Mouse (Mus musculus) hindbrain, embryonic 14.5 days (tissue): ENCODE measurements around the gene Cyth2. TPM values are rescaled to one million over a fixed set of nuclear protein-coding genes. Genes with fewer than 3 reads are reported as not detected.
A peak's percentile ranks its signal among the peaks of the same experiment; 100 is the strongest.

ENCODE experiments used
- ATAC-seq: fragments of 200-750 bp; cut with Nextera tagmentation; 2 replicates; pipeline ENCODE4 v1.8.0; 2017; ENCODE audit warnings: moderate number of reproducible peaks, mild to moderate bottlenecking, moderate TSS enrichment, moderate library complexity; ENCODE audit not compliant: low FRiP score
- DNase-seq: peaks from one replicate; pipeline ENCODE4 v3.0.0-alpha.2; 2015; ENCODE audit warnings: low spot score
- H3K27ac ChIP-seq: fragments of 300-500 bp; sonication (generic); 2 replicates; pipeline ENCODE4 v1.5.1; 2014; ENCODE audit warnings: mild to moderate bottlenecking, moderate library complexity
- H3K27me3 ChIP-seq: fragments of 300-500 bp; sonication (generic); 2 replicates; pipeline ENCODE4 v1.6.1; 2014; ENCODE audit warnings: mild to moderate bottlenecking, low read length, mixed read lengths; ENCODE audit not compliant: control insufficient read depth, insufficient read depth
- H3K36me3 ChIP-seq: fragments of 300-500 bp; sonication (generic); replicated peaks from 2 replicates; pipeline ENCODE4 v1.6.1; 2014; ENCODE audit not compliant: control insufficient read depth, insufficient read depth
- H3K4me1 ChIP-seq: fragments of 300-500 bp; sonication (generic); replicated peaks from 2 replicates; pipeline ENCODE4 v1.6.1; 2014; ENCODE audit warnings: antibody characterized with exemption, low read length, mixed read lengths; ENCODE audit not compliant: control insufficient read depth, insufficient read depth
- H3K4me2 ChIP-seq: fragments of 300-500 bp; sonication (generic); replicated peaks from 2 replicates; pipeline ENCODE4 v1.6.1; 2014; ENCODE audit warnings: mild to moderate bottlenecking, moderate library complexity
- H3K4me3 ChIP-seq: fragments of 300-500 bp; sonication (generic); replicated peaks from 2 replicates; pipeline ENCODE4 v1.5.1; 2014; ENCODE audit warnings: mild to moderate bottlenecking, low read length
- H3K9ac ChIP-seq: fragments of 300-500 bp; sonication (generic); 2 replicates; pipeline ENCODE4 v1.6.1; 2014
- H3K9me3 ChIP-seq: fragments of 300-500 bp; sonication (generic); 2 replicates; pipeline ENCODE4 v1.6.1; 2016; ENCODE audit warnings: low read length; ENCODE audit not compliant: control insufficient read depth
- WGBS: fragments of 180-500 bp; shearing (Covaris S2); extraction: QIAGEN DNeasy Blood & Tissue Kit; methylation state at CpG from one replicate; pipeline ENCODE4 v1.1.7; 2014; 5-methylcytosine and 5-hydroxymethylcytosine counted together
- polyA plus RNA-seq: library from polyadenylated mRNA; unstranded; fragments of >200 nt; fragmentation: Nextera tagmentation; extraction: Ambion mirVana; gene quantifications from 2 replicates; pipeline ENCODE4 v1.2.1, GENCODE M21; 2014

Gene Cyth2
- polyA plus RNA-seq, 1 experiment from 2014 or later: 237 TPM

DNA sequence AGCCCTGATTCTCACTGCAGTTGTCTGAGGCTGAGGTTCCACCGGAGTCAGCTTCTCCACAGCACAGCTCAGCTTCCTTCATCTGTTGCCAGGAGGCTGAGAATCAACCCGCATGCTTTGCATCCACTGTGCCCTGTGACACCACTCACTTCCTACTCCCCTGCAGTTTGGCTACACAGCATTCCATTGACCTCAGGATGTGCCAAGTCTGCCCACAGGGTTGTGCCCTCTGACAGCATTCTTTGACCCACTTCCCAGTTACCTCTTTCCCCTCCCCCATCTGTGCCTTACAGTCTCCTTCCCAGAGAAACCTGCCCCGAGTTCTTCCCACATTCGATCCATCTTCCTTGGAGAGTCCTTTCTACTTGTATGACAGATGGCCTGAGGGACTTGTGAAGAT lies 32.1 kb downstream of the Cyth2 start:
- Histone ChIP-seq H3K27me3 (no peaks in the 10 kb centered on the region; the same call in 1 of the 2 replicates), H3K9me3 (no peaks in the 10 kb centered on the region), H3K4me3 (no peak overlapping the region), H3K4me2 (no peak overlapping the region), H3K9ac (no peak overlapping the region), H3K36me3 (peaks cover 1% of the 10 kb centered on the region), H3K27ac (no peak overlapping the region), H3K4me1 (peaks cover 15% of the 10 kb centered on the region)
- ATAC-seq: no peak
- 70% methylated on average over 4 of the region's 4 CpGs for WGBS
- DNase-seq: no peak

DNA sequence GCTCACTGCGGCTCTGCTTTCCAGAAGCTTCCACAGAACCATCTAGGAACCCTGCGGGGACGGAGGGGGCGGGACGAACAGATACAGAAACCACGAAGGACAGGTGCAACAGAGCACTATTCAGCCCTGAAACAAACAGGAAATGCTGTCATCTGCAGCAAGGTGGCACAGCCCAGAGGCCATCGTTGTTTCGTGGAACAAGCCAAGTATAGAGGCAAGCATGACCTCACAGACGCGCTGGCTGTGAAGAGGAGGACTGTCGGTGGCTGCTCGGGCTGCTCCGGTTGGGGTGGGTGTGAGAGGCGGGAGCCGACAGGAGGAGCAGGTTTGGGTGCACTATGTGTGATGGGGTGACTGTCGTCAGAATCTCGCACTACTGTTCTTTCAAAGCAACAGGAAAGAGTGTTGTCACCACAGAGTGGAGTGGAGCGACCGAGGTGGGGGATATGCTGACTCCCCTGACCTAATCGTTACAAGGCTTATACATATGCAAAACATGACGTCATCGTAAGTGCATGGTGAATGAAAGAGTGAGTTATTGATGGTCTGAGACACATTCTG lies 35.2 kb downstream of the Cyth2 start:
- no peaks in the 10 kb centered on the region; the same call in 1 of the 2 replicates for H3K27me3 ChIP-seq
- DNase-seq (no peak), ATAC-seq (no peak)
- no peaks in the 10 kb centered on the region for H3K36me3 ChIP-seq
- no peak overlapping the region for H3K27ac ChIP-seq
- H3K4me2 ChIP-seq: peak overlapping the region; percentile 22
- H3K4me1 ChIP-seq: 0 out of 2 replicates have a peak, but pooled peaks cover 3% of the 10 kb centered on the region
- no peak overlapping the region for H3K4me3 ChIP-seq
- no peaks in the 10 kb centered on the region for H3K9me3 ChIP-seq
- WGBS: 22% methylated on average over 22 of the region's 22 CpGs
- no peak overlapping the region for H3K9ac ChIP-seq

DNA sequence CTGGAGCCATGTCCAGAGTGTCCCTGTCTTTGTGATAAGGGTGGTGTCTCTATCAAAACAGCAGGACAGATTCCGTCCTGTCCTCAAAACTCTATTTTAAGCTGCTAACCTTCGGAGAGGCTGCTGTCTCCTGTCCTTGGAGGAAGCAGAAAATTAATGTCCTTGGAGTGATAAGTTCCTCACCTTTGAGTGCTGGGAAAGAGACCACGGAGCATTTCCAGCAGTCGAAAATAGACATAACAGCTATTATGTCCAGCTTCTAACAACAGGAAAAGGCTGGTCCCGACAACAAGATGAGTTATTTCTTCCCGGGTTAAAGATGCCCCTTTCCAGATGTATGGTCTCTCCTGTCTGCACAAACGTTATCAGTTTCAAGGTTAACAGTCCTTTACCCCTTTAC lies 39.1 kb downstream of the Cyth2 start:
- H3K9me3 ChIP-seq: no peaks in the 10 kb centered on the region
- no peaks in the 10 kb centered on the region for H3K4me1 ChIP-seq
- ATAC-seq: no peak
- no peak overlapping the region for H3K9ac ChIP-seq
- H3K36me3 ChIP-seq: no peaks in the 10 kb centered on the region
- no peak overlapping the region for H3K27ac ChIP-seq
- DNase-seq: no peak
- H3K27me3 ChIP-seq: no peaks in the 10 kb centered on the region; the same call in 1 of the 2 replicates
- WGBS: 89% methylated on average over 7 of the region's 7 CpGs
- no peak overlapping the region for H3K4me3 ChIP-seq
- H3K4me2 ChIP-seq: no peak overlapping the region

DNA sequence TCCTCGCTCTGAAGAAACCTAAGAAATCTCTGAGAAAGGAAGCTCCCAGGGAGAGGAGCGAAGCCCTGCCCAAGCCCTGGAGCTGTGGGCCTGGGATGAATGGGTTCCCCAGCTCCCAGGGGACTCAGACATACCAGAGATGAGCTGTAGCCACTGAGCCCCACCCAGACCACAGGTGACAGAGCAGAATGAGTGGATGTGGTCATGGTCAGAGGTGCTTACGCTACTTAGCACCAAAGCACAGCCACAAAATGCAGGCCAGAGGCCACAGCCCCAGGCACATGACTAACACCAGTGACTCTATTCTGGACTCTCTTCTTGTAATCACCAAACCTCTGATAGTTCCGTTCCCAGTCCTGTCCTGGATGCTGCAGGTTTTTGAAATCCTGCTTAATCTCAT lies 43.3 kb downstream of the Cyth2 start:
- Histone ChIP-seq H3K9me3 (no peaks in the 10 kb centered on the region), H3K4me1 (no peaks in the 10 kb centered on the region), H3K27ac (no peak overlapping the region), H3K4me2 (no peak overlapping the region), H3K4me3 (no peak overlapping the region), H3K27me3 (no peaks in the 10 kb centered on the region), H3K9ac (no peak overlapping the region), H3K36me3 (no peaks in the 10 kb centered on the region)
- WGBS: 73% methylated on average over 4 of the region's 4 CpGs
- DNase-seq (no peak), ATAC-seq (no peak)

DNA sequence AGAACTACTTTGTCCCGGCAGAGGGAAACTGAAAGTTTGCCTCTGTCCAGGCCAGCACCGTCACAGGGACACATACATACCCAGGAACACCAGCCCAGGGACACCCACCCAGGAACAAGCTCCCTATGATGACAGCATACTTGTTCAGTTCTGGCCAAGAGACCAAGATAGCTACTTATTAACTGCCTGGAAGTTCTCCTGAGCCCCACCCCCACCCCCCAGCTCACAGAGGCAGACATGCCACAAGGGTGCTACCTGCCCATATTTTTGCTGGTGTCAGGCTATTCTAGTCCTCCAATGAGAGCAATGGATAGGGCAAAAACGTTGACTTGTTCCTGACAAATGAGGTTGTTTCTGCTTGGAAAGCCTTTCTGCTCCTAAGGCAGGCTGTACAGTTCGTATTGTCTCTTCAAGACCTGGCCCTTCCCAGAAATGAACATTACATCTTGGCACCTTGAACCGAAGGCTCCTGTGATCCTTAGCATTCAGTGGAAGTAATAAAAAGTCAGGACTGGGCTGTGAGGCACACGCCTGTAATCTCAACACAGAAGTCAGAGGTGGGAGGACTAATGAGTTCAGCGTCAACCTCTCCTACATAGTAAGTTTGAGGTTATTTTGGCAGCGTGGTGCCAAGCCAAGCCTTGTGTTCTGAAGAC lies 43.8 kb downstream of the Cyth2 start:
- no peaks in the 10 kb centered on the region for H3K9me3 ChIP-seq
- no peaks in the 10 kb centered on the region for H3K36me3 ChIP-seq
- DNase-seq (no peak), ATAC-seq (no peak)
- H3K4me3 ChIP-seq: no peak overlapping the region
- no peak overlapping the region for H3K27ac ChIP-seq
- no peaks in the 10 kb centered on the region for H3K27me3 ChIP-seq
- H3K4me1 ChIP-seq: no peaks in the 10 kb centered on the region
- 76% methylated on average over 8 of the region's 8 CpGs for WGBS
- H3K4me2 ChIP-seq: no peak overlapping the region
- H3K9ac ChIP-seq: no peak overlapping the region

DNA sequence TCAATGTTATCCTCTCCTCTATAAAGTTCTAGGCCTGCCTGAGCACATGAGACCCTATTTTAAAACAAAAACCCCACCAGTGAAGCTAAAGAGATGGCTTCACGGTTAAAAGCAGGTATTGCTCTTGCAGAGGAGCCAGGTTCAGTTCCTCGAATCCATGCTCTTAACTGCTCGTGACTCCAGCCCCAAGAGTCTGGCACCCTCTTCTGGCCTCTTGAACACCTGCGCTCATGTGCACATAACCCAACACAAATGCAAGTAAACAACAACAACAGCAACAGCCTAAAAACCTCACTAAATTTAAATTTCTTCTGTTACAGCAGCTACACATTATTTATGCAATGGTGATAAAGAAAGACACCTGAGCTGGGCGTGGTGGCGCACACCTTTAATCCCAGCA lies 46.9 kb downstream of the Cyth2 start:
- Histone ChIP-seq H3K4me1 (no peaks in the 10 kb centered on the region), H3K36me3 (no peaks in the 10 kb centered on the region), H3K4me3 (no peak overlapping the region), H3K27ac (no peak overlapping the region), H3K9ac (no peak overlapping the region), H3K4me2 (no peak overlapping the region), H3K27me3 (no peaks in the 10 kb centered on the region), H3K9me3 (no peaks in the 10 kb centered on the region)
- no peak for ATAC-seq
- 92% methylated on average over 6 of the region's 6 CpGs for WGBS
- DNase-seq: no peak

DNA sequence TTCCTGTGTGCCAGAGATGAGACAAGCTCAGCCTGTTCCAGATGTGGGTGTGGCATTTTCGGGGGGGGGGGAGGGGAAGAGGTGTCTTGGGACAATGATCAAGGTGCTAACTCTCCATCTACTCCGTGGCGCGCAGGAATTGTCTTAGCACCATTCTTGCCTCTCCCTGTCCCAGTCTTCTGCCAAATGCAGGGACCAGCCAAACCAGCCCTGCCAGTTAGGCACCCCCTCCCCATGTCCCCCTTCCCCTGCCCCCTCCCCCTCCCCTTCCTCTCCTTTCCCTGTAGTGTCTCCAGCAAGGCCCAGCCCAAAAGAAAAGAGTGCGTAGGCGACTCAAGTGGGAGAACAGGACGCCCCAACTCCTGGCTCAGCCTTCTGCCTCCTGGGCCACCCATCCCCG lies 47.6 kb downstream of the Cyth2 start:
- no peak overlapping the region for H3K9ac ChIP-seq
- DNase-seq: no peak
- H3K4me1 ChIP-seq: no peaks in the 10 kb centered on the region
- H3K36me3 ChIP-seq: no peaks in the 10 kb centered on the region
- no peak overlapping the region for H3K4me2 ChIP-seq
- H3K27me3 ChIP-seq: no peaks in the 10 kb centered on the region
- no peak for ATAC-seq
- WGBS: 66% methylated on average over 5 of the region's 8 CpGs
- no peak overlapping the region for H3K4me3 ChIP-seq
- no peak overlapping the region for H3K27ac ChIP-seq
- H3K9me3 ChIP-seq: no peaks in the 10 kb centered on the region

DNA sequence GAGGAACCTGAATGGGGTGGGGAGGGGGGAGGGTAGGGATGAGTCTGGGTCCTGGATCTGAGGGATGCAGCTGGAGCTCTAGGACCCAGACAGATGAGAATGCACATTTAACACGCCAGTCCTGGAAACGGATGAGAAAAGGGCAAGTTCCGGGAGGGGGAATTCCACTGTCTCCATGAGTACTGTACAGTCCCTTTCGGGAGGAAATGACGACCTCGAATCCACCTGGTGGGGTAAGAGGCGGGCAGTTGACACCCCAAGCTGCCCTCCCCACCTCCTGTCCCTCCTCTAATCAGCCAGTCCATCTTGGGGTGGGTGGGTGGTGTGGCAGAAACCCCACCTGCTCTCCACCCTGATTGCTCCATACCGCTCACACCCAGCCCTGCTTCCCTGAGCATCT lies 48.4 kb downstream of the Cyth2 start:
- no peaks in the 10 kb centered on the region for H3K36me3 ChIP-seq
- DNase-seq (no peak), ATAC-seq (no peak)
- no peaks in the 10 kb centered on the region for H3K27me3 ChIP-seq
- H3K4me2 ChIP-seq: no peak overlapping the region
- 64% methylated on average over 8 of the region's 8 CpGs for WGBS
- no peaks in the 10 kb centered on the region for H3K4me1 ChIP-seq
- H3K9me3 ChIP-seq: no peaks in the 10 kb centered on the region
- H3K27ac ChIP-seq: no peak overlapping the region
- H3K4me3 ChIP-seq: no peak overlapping the region
- no peak overlapping the region for H3K9ac ChIP-seq

DNA sequence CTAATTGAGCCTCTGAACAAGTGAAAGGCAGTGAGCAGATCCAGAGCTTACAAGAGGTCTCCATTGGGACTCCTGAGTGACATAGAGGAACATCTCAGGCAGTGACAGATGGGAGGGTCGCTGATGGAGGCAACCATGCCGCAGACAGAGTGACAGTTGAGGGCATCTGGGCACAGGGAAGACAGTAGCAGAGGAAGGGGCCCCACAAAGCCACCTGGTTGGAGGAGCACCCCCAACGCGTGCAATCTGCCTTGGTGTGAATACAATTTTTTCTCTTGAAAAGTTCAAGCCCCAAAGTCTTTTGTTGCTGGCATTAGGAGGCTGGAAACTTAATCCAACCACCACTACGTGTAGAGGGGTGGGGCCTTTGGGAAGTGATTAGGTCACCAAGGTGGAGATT lies 54.2 kb downstream of the Cyth2 start:
- ATAC-seq (no peak), DNase-seq (no peak)
- H3K4me3 ChIP-seq: no peak overlapping the region
- peaks cover 6% of the 10 kb centered on the region; the same call in 1 of the 2 replicates for H3K4me1 ChIP-seq
- WGBS: 55% methylated on average over 5 of the region's 5 CpGs
- H3K9me3 ChIP-seq: no peaks in the 10 kb centered on the region
- no peak overlapping the region for H3K9ac ChIP-seq
- H3K27me3 ChIP-seq: peaks cover 25% of the 10 kb centered on the region
- H3K4me2 ChIP-seq: no peak overlapping the region
- H3K36me3 ChIP-seq: no peaks in the 10 kb centered on the region
- no peak overlapping the region for H3K27ac ChIP-seq
